Mouse (Mus musculus) limb, embryonic 12.5 days (tissue): Measurements from ENCODE around the gene Ribc1. TPM values are rescaled to one million over a fixed set of nuclear protein-coding genes. Genes with fewer than 3 reads are reported as not detected.
A peak's percentile ranks its signal among the peaks of the same experiment; 100 is the strongest.

Source experiments
- ATAC-seq: fragments of 200-750 bp; cut with Nextera tagmentation; 2 replicates; pipeline ENCODE4 v1.8.0; 2017; ENCODE audit warnings: low read depth, moderate TSS enrichment; ENCODE audit not compliant: insufficient number of reproducible peaks, insufficient read depth, low FRiP score, low TSS enrichment
- H3K27ac ChIP-seq: fragments of 300-500 bp; sonication (generic); 2 replicates; pipeline ENCODE4 v1.5.1; 2016; ENCODE audit warnings: mild to moderate bottlenecking, moderate library complexity
- H3K27me3 ChIP-seq: fragments of 300-500 bp; sonication (generic); 2 replicates; pipeline ENCODE4 v1.6.1; 2016; ENCODE audit warnings: mild to moderate bottlenecking, moderate library complexity
- H3K36me3 ChIP-seq: fragments of 300-500 bp; sonication (generic); 2 replicates; pipeline ENCODE4 v1.6.1; 2016; ENCODE audit warnings: mild to moderate bottlenecking, moderate library complexity
- H3K4me1 ChIP-seq: fragments of 300-500 bp; sonication (generic); replicated peaks from 2 replicates; pipeline ENCODE4 v1.6.1; 2016
- H3K4me2 ChIP-seq: fragments of 300-500 bp; sonication (generic); 2 replicates; pipeline ENCODE4 v1.6.1; 2016; ENCODE audit warnings: mild to moderate bottlenecking, moderate library complexity
- H3K4me3 ChIP-seq: fragments of 300-500 bp; sonication (generic); replicated peaks from 2 replicates; pipeline ENCODE4 v1.5.1; 2016; ENCODE audit warnings: mild to moderate bottlenecking
- H3K9ac ChIP-seq: fragments of 300-500 bp; sonication (generic); replicated peaks from 2 replicates; pipeline ENCODE4 v1.6.1; 2016; ENCODE audit warnings: mild to moderate bottlenecking, moderate library complexity
- H3K9me3 ChIP-seq: fragments of 300-500 bp; sonication (generic); 2 replicates; pipeline ENCODE4 v1.6.1; 2016; ENCODE audit warnings: mild to moderate bottlenecking, moderate library complexity
- WGBS: fragments of 180-500 bp; shearing (Covaris S2); methylation state at CpG from one replicate; pipeline ENCODE4 v1.1.7; 2016; 5-methylcytosine and 5-hydroxymethylcytosine counted together
- polyA plus RNA-seq: library from polyadenylated mRNA; unstranded; fragments of >200 nt; fragmentation: Nextera tagmentation; extraction: Ambion mirVana; gene quantifications from 2 replicates; pipeline ENCODE4 v1.2.1, GENCODE M21; 2016

Ribc1 gene
- polyA plus RNA-seq, 1 experiment from 2014 or later = 4.0 TPM

DNA sequence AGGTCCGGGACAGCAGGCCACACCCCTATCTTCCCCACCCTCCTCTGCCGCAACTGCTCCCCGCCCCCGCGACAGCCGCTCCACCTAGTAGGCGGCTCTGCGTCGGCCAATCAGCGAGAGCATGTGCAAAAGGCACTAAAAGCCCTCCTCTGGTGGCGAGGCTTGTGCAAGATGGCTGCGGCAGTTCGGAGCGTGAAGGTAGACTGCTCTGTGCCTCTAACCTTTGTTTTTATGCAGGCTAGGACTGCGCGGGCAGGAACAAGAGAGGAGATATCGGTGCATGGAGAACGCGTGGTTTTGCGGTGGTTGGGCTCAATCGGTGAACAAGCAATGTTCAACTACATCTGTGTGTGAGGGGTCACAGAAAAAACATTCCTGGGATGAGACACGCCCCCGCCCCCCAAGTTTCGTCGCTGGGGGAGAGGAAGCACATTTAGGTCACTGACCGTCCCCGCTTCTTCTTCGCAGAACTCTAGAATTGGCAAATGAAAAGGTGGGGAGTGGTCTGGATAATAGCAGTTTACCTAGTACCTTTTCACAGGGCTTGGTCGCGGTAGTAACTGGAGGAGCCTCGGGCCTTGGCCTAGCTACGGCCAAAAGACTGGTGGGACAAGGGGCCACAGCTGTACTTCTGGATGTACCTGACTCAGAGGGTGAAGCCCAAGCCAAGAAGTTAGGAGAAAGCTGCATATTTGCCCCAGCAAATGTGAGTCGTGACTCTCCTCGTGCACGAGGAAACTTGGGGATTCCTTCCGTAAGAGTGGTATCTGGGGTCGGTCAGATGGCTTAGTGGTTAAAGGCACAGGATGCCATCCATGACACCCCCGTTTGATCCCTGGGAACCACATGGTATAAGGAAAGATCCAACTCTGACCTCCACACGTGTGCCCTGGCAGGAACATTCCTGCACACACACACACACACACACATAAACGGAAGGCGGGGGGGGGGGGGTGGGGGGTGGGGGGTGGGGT, 14.1 kb downstream of the Ribc1 start, which contains the start of gene Hsd17b10:
Hsd17b10 (plus strand) TSS at position 109 of the 974 bp plus-strand sequence.
- Histone ChIP-seq H3K4me1 (no peaks in the 10 kb centered on the region), H3K36me3 (peaks cover 25% of the 10 kb centered on the region), H3K4me3 (peak within 1 kb of the TSS; percentile 49), H3K4me2 (peak within 1 kb of the TSS; percentile 59), H3K27ac (peak within 1 kb of the TSS; percentile 62), H3K9ac (peak within 1 kb of the TSS; percentile 59), H3K27me3 (peaks cover 84% of the 10 kb centered on the region), H3K9me3 (no peaks in the 10 kb centered on the region)
- peak; percentile 97 for ATAC-seq
- WGBS = 20% methylated on average over 40 of the region's 41 CpGs

DNA sequence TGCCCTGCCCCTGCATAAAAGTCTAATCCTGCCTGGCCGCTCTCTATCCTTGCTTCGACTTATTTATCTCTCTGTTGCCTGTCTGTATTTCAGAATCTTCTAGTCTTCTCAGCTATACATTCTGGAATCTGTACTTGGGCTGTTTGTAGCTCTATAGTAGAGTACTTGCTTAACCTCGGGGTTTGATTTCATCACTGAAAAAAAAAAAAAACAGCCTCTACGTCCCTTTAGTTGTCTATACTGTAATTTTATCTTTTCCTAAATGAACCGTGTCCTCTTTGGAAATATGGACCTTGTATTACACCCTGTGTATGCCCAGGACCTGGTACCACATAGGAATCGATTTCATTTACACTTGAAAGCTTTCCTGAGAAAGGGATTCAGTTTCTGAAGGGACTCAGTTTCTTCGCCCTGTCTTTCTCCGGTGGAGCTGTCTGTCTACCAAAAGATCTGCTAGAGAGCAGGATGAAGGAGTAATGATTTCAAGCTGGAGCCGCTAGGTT, 14.9 kb downstream of the Ribc1 start:
- H3K9ac ChIP-seq = no peak overlapping the region
- H3K4me3 ChIP-seq = peak overlapping the region; percentile 49
- no peaks in the 10 kb centered on the region for H3K9me3 ChIP-seq
- peak overlapping the region; percentile 59 for H3K4me2 ChIP-seq
- peaks cover 82% of the 10 kb centered on the region for H3K27me3 ChIP-seq
- H3K4me1 ChIP-seq = no peaks in the 10 kb centered on the region
- 33% methylated on average over 9 of the region's 9 CpGs for WGBS
- 0 out of 2 replicates have a peak overlapping the region, but pooled peaks have one; percentile 62 for H3K27ac ChIP-seq
- H3K36me3 ChIP-seq = peaks cover 24% of the 10 kb centered on the region
- ATAC-seq = peak; percentile 12; the same call in 1 of the 2 replicates

DNA sequence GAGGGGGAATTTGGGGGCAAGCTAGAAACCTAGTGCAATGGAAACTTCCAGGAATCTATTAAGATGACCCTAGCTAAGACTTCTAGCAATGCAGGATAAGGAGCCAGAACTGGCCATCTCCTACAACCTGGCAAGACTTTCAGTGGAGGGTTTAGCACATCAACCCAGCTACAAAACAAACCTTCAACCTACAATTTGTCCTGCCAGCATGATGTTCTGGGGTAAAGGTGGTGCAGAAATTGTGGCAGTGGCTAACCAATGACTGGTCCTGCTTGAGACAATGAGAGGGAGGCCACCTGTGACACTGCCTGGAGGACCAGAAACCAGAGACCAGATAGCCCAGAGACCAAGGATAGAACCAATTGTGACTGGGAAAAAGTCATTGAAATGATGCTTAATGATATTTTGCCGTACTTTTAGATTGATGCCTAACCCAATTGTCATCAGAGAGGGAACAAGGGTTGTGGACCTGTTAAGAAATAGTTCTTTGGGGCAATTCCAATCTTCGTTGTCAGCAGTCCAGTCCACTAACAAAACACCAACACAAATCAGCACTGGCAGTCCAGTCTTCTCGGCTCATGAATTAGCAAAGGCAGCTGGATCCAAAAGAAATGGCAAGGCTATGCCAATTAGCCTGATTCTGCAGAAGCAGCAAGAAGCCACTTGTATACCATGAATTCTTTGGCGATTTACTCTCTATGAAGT, 16.9 kb downstream of the Ribc1 start:
- no peaks in the 10 kb centered on the region for H3K9me3 ChIP-seq
- H3K9ac ChIP-seq = no peak overlapping the region
- no peak overlapping the region for H3K4me2 ChIP-seq
- peaks cover 74% of the 10 kb centered on the region for H3K27me3 ChIP-seq
- H3K4me1 ChIP-seq = no peaks in the 10 kb centered on the region
- no peak overlapping the region for H3K4me3 ChIP-seq
- H3K36me3 ChIP-seq = peaks cover 3% of the 10 kb centered on the region; the same call in 1 of the 2 replicates
- 75% methylated on average over 4 of the region's 4 CpGs for WGBS
- no peak overlapping the region for H3K27ac ChIP-seq
- no peak for ATAC-seq

Other genes with a start within 250 kb of the Ribc1 start
- gene Huwe1, start 215.5 kb downstream of the Ribc1 start, polyA plus RNA-seq = 63.8 and 73.2 TPM in 2 replicates
- gene Hsd17b10, start 14.4 kb downstream of the Ribc1 start, polyA plus RNA-seq = 252 and 254 TPM in 2 replicates
- gene Smc1a, start 133 bp upstream of the Ribc1 start, polyA plus RNA-seq = 123 and 124 TPM in 2 replicates
- gene Iqsec2, start 128.0 kb upstream of the Ribc1 start, polyA plus RNA-seq = 1.4 TPM in 2 replicates
- gene Kdm5c, start 216.7 kb upstream of the Ribc1 start, polyA plus RNA-seq = 52.8 and 59.0 TPM in 2 replicates